Mouse (Mus musculus): ENCODE results near the gene Rfx8. TPM values are rescaled to one million over a fixed set of nuclear protein-coding genes. Genes with fewer than 3 reads are reported as not detected.

Gene Rfx8
- polyA plus RNA-seq, 1 experiment = 0.16 TPM

GRCm38 (mm10) chr1:39636196-39636595 is 84.6 kb downstream of the Rfx8 start:
- H3K4me2 ChIP-seq (ENCODE audit: low read depth) = no peak overlapping the region
- no peak overlapping the region for H3K4me3 ChIP-seq
- TF ChIP-seq TCF12 (IDR thresholded peaks at IDR 0.05; ENCODE audit: insufficient read depth, poor library complexity, severe bottlenecking) (no peak), MYOG (IDR thresholded peaks at IDR 0.05; ENCODE audit: control insufficient read depth in 1 of 3, insufficient read depth in 1 of 3, insufficient read length in 2 of 3, low read depth in 2 of 3) (no peak), SRF (IDR thresholded peaks at IDR 0.05; ENCODE audit: control insufficient read depth, insufficient read length, low read depth) (no peak), TCF3 (IDR thresholded peaks at IDR 0.05; ENCODE audit: insufficient read length, low read depth) (no peak), POLR2AphosphoS2 (IDR thresholded peaks at IDR 0.05; ENCODE audit: insufficient read length, low read depth) (no peak), POLR2A (IDR thresholded peaks at IDR 0.05; ENCODE audit: insufficient read length, low read depth) (no peak), USF1 (IDR thresholded peaks at IDR 0.05; ENCODE audit: low read depth) (no peak), E2F4 (IDR thresholded peaks at IDR 0.05; ENCODE audit: insufficient read depth) (no peak), MAX (IDR thresholded peaks at IDR 0.05; ENCODE audit: low read depth) (no peak), CEBPB (IDR thresholded peaks at IDR 0.05; ENCODE audit: insufficient read depth, poor library complexity, severe bottlenecking) (no peak), REST (IDR thresholded peaks at IDR 0.05; ENCODE audit: insufficient read depth, insufficient read length) (no peak), MYOD1 (IDR thresholded peaks at IDR 0.05; ENCODE audit: control insufficient read depth in 1 of 3, insufficient read length in 2 of 3, low read depth in 2 of 3) (no peak)
- no peak overlapping the region for H3ac ChIP-seq (ENCODE audit: control insufficient read depth, insufficient read length)
- no peaks in the 10 kb centered on the region for H3K27me3 ChIP-seq (ENCODE audit: control insufficient read depth, insufficient read depth, insufficient read length)
- no peaks in the 10 kb centered on the region for H3K36me3 ChIP-seq (ENCODE audit: control insufficient read depth, insufficient read depth)
- no peaks in the 10 kb centered on the region for H3K79me2 ChIP-seq (ENCODE audit: control insufficient read depth, insufficient read depth)

- no peaks in the 10 kb centered on the region for H3K36me3 ChIP-seq (ENCODE audit: control insufficient read depth, insufficient read depth)
- no peak overlapping the region for H3ac ChIP-seq (ENCODE audit: control insufficient read depth, insufficient read length)
- TF ChIP-seq POLR2AphosphoS2 (IDR thresholded peaks at IDR 0.05; ENCODE audit: insufficient read length, low read depth) (no peak), USF1 (IDR thresholded peaks at IDR 0.05; ENCODE audit: low read depth) (no peak)
- no peaks in the 10 kb centered on the region for H3K27me3 ChIP-seq (ENCODE audit: control insufficient read depth, insufficient read depth, insufficient read length)
- no peaks in the 10 kb centered on the region for H3K79me2 ChIP-seq (ENCODE audit: control insufficient read depth, insufficient read depth)
- H3K4me3 ChIP-seq = no peak overlapping the region
- no peak overlapping the region for H3K4me2 ChIP-seq (ENCODE audit: low read depth)
Observed at GRCm38 (mm10) chr1:39628606-39629005, 92.2 kb downstream of the Rfx8 start.

GRCm38 (mm10) chr1:39625491-39625890 is 95.3 kb downstream of the Rfx8 start:
- Histone ChIP-seq H3ac (ENCODE audit: control insufficient read depth, insufficient read length) (no peak overlapping the region), H3K27me3 (ENCODE audit: control insufficient read depth, insufficient read depth, insufficient read length) (no peaks in the 10 kb centered on the region), H3K4me3 (no peak overlapping the region), H3K79me2 (ENCODE audit: control insufficient read depth, insufficient read depth) (no peaks in the 10 kb centered on the region), H3K36me3 (ENCODE audit: control insufficient read depth, insufficient read depth) (no peaks in the 10 kb centered on the region), H3K4me2 (ENCODE audit: low read depth) (no peak overlapping the region)
- TF ChIP-seq MYOG (IDR thresholded peaks at IDR 0.05; ENCODE audit: control insufficient read depth in 1 of 3, insufficient read depth in 1 of 3, insufficient read length in 2 of 3, low read depth in 2 of 3) (no peak), E2F4 (IDR thresholded peaks at IDR 0.05; ENCODE audit: insufficient read depth) (no peak), POLR2AphosphoS2 (IDR thresholded peaks at IDR 0.05; ENCODE audit: insufficient read length, low read depth) (no peak), CEBPB (IDR thresholded peaks at IDR 0.05; ENCODE audit: insufficient read depth, poor library complexity, severe bottlenecking) (no peak), SRF (IDR thresholded peaks at IDR 0.05; ENCODE audit: control insufficient read depth, insufficient read length, low read depth) (no peak), POLR2A (IDR thresholded peaks at IDR 0.05; ENCODE audit: insufficient read length, low read depth) (no peak), REST (IDR thresholded peaks at IDR 0.05; ENCODE audit: insufficient read depth, insufficient read length) (no peak), MAX (IDR thresholded peaks at IDR 0.05; ENCODE audit: low read depth) (no peak)

GRCm38 (mm10) chr1:39623729-39624128 is 97.1 kb downstream of the Rfx8 start:
- no peak overlapping the region for H3ac ChIP-seq (ENCODE audit: control insufficient read depth, insufficient read length)
- no peak for TF ChIP-seq SRF (IDR thresholded peaks at IDR 0.05; ENCODE audit: control insufficient read depth, insufficient read length, low read depth)
- TF ChIP-seq TCF3 (IDR thresholded peaks at IDR 0.05; ENCODE audit: insufficient read length, low read depth) = no peak
- no peak for TF ChIP-seq MAX (IDR thresholded peaks at IDR 0.05; ENCODE audit: low read depth)
- no peak for TF ChIP-seq TCF12 (IDR thresholded peaks at IDR 0.05; ENCODE audit: insufficient read depth, poor library complexity, severe bottlenecking)
- no peak for TF ChIP-seq CEBPB (IDR thresholded peaks at IDR 0.05; ENCODE audit: insufficient read depth, poor library complexity, severe bottlenecking)
- TF ChIP-seq MYOG (IDR thresholded peaks at IDR 0.05; ENCODE audit: control insufficient read depth in 1 of 3, insufficient read depth in 1 of 3, insufficient read length in 2 of 3, low read depth in 2 of 3) = no peak
- no peak for TF ChIP-seq POLR2AphosphoS2 (IDR thresholded peaks at IDR 0.05; ENCODE audit: insufficient read length, low read depth)
- no peak for TF ChIP-seq E2F4 (IDR thresholded peaks at IDR 0.05; ENCODE audit: insufficient read depth)
- no peak for TF ChIP-seq POLR2A (IDR thresholded peaks at IDR 0.05; ENCODE audit: insufficient read length, low read depth)
- TF ChIP-seq MYOD1 (IDR thresholded peaks at IDR 0.05; ENCODE audit: control insufficient read depth in 1 of 3, insufficient read length in 2 of 3, low read depth in 2 of 3) = no peak
- no peak for TF ChIP-seq USF1 (IDR thresholded peaks at IDR 0.05; ENCODE audit: low read depth)
- no peak for TF ChIP-seq REST (IDR thresholded peaks at IDR 0.05; ENCODE audit: insufficient read depth, insufficient read length)
- no peak overlapping the region for H3K4me2 ChIP-seq (ENCODE audit: low read depth)
- no peak overlapping the region for H3K4me3 ChIP-seq
- H3K27me3 ChIP-seq (ENCODE audit: control insufficient read depth, insufficient read depth, insufficient read length) = no peaks in the 10 kb centered on the region
- H3K79me2 ChIP-seq (ENCODE audit: control insufficient read depth, insufficient read depth) = no peaks in the 10 kb centered on the region
- no peaks in the 10 kb centered on the region for H3K36me3 ChIP-seq (ENCODE audit: control insufficient read depth, insufficient read depth)

GRCm38 (mm10) chr1:39623106-39623505 is 97.7 kb downstream of the Rfx8 start:
- Histone ChIP-seq H3K4me3 (no peak overlapping the region), H3K79me2 (ENCODE audit: control insufficient read depth, insufficient read depth) (no peaks in the 10 kb centered on the region), H3K36me3 (ENCODE audit: control insufficient read depth, insufficient read depth) (no peaks in the 10 kb centered on the region), H3ac (ENCODE audit: control insufficient read depth, insufficient read length) (no peak overlapping the region), H3K27me3 (ENCODE audit: control insufficient read depth, insufficient read depth, insufficient read length) (no peaks in the 10 kb centered on the region), H3K4me2 (ENCODE audit: low read depth) (no peak overlapping the region)
- TF ChIP-seq E2F4 (IDR thresholded peaks at IDR 0.05; ENCODE audit: insufficient read depth) (no peak), USF1 (IDR thresholded peaks at IDR 0.05; ENCODE audit: low read depth) (no peak), TCF3 (IDR thresholded peaks at IDR 0.05; ENCODE audit: insufficient read length, low read depth) (no peak), CEBPB (IDR thresholded peaks at IDR 0.05; ENCODE audit: insufficient read depth, poor library complexity, severe bottlenecking) (no peak), REST (IDR thresholded peaks at IDR 0.05; ENCODE audit: insufficient read depth, insufficient read length) (no peak), SRF (IDR thresholded peaks at IDR 0.05; ENCODE audit: control insufficient read depth, insufficient read length, low read depth) (no peak), POLR2AphosphoS2 (IDR thresholded peaks at IDR 0.05; ENCODE audit: insufficient read length, low read depth) (no peak), MAX (IDR thresholded peaks at IDR 0.05; ENCODE audit: low read depth) (no peak), TCF12 (IDR thresholded peaks at IDR 0.05; ENCODE audit: insufficient read depth, poor library complexity, severe bottlenecking) (no peak), MYOG (IDR thresholded peaks at IDR 0.05; ENCODE audit: control insufficient read depth in 1 of 3, insufficient read depth in 1 of 3, insufficient read length in 2 of 3, low read depth in 2 of 3) (no peak), MYOD1 (IDR thresholded peaks at IDR 0.05; ENCODE audit: control insufficient read depth in 1 of 3, insufficient read length in 2 of 3, low read depth in 2 of 3) (no peak), POLR2A (IDR thresholded peaks at IDR 0.05; ENCODE audit: insufficient read length, low read depth) (no peak)
